Mouse (Mus musculus) frontal cortex, postnatal 36 days (tissue): ENCODE measurements at regions not wholly inside any gene's neighbourhood (a gene's known extent, or its start where the extent isn't known, plus 50 kb on each side); places are given as distances from the start of the nearest gene placed in this dataset.

Experiments used
- DNase-seq, 2 experiments: peaks; one replicate each; pipeline ENCODE4 v3.0.0; 2022; ENCODE audit warnings: low spot score in 2 of 2

DNA sequence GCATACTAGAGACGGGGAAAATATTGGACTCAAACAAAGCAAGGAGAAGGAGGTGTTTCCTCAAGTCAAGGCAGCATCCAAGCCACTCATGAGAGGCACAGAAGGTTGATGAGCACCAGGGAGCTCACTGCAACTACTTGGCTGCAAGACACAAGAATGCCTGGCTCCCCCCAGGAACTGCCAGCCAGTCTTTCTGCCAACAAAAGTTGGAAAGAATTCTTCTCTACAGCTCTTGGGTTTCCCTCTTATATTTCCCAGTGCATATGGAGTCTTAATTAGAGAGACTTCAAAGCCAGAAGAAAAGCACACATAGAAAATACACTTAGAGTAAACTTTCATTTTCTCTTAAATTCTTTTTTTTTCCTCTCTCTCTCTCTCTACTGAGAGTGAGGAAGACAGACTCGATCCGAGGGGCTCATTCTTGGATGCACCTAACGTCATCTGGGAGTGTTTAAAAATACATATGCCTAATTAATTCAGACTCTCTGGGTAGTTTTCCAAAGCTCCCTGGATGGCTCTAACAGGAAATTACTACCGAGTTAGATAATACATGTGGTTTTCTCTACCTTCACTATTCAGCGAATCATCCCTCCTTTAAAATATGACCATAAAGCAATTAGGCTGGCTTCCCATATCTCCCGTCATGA, 222.7 kb downstream of the Fam84b start:
- DNase-seq = peak; percentile 16 to 43

DNA sequence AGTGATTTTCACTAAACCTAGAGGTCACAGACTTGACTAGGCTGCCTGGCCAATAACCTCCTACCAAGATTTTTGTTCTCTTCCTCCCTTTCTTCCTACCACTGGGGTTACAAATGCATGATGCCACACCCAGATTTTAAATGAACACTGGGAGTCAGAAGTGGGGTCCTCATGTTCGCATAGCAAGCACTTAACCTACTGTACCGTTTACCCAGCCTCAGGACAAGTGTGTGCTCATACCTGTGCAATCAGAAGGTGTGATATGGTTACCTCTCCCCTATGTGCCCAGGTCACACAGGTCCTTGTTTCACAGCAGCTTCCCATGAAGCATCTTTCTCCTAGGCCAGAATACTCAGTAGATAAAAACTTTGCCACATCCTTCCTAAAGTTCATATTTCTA, 234.8 kb downstream of the Fam84b start:
- DNase-seq = no peak

- no peak for DNase-seq
These were observed 236.2 kb downstream of the Fam84b start for GRCm38 (mm10) chr15:60617371-60617770.

GRCm38 (mm10) chr15:60601885-60602284, 251.7 kb downstream of the Fam84b start:
- no peak for DNase-seq

DNA sequence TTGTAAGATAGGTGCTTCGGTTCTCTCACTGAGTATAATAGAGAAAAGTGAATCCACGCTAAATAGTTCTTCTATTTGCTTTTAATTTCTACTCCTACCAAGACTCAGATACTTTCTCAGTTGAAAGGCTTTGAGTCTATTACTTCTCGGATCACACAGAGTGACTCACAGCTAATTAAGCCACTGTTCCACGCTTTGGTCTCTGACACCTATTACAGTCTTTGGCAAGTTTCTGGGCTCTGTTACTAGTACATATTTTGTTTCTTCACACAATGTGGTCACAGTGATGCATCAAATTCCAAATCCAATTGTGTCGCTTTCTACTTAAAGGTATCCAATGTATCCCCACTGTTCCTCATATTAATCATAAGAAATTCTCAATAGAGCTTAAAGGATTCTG, 276.5 kb downstream of the Fam84b start:
- no peak for DNase-seq

DNA sequence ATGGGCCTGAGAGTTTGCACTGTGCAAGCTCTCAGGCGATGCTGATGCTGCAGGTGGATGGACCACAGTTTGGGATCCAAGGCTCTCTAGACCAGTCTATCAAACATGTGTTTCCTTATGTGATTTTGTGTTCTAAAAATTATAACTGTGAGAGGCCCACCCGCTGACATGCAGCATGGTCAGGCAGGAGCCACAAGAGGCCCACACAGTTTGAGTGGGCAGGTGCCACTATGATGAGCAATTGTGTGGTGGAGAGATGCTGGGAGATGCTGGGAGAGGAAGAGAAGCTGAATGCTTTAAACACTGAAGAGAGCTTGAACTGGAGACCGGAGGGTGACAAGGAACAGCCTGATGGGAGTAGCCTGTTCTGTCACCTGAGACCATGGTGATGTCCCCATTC, 287.3 kb downstream of the Fam84b start:
- DNase-seq = peak; percentile 9 to 13

DNA sequence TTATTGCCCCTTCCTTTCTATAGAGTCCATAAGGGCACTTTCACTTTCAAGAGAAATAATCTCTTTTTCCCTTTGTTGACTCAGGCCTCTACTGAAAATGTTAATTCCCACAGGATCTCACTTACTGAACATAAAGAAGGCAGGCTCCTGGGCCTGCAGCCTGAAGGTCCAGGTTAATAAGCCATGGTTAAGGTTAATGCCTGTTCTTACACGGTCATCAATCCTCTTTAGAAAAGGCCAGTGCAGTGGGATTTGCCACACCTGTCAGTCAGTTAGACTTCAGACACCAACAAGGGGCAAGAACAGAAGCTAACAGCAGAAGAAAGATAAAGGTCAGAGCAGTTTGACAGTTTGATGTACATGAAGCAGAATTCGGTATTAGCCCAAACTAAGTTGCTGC, 288.6 kb downstream of the Fam84b start:
- no peak for DNase-seq

GRCm38 (mm10) chr15:60560641-60561040, 292.9 kb downstream of the Fam84b start:
- DNase-seq = no peak

DNA sequence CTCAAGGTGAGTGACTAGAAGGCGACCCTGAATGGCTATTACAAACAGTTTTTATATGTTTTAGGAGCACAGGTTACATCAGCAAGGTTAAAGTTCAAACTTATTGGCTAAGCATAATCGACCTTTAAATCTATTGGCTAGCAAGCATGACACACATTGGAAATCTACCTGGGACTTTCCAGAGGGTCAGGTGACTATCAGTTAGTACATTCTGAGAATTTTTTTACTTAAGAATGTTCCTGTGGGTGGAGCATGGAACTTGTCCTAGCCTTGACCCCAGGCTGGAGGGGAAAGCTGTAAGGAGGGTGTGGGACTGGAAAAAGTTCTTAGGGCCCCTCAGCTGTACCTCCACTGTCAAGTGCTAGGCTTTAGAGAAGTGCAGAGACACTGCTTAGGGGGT, 297.9 kb downstream of the Fam84b start:
- no peak for DNase-seq

GRCm38 (mm10) chr15:60554587-60554986, 299.0 kb downstream of the Fam84b start:
- no peak for DNase-seq

- DNase-seq = no peak
These were observed 305.5 kb downstream of the Fam84b start for GRCm38 (mm10) chr15:60548045-60548444.

DNA sequence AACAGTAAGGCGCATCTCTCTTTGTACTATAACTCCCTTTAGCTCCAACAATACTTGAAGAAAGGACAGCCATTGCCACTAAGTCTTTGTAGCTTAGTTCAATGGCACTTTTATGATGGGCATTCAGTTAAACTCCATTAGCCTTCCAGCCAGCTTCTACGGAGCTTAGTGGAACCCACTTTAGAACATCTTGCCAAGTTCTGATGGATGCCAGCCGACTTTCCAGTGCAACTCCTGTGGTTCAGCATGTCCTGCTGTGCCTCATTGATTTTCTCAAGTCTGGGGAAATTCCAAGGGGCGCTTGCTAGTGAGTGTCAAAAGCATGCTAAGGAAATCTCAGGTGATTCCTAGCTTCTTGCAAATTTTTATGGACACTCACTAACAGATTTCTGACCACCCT, 316.4 kb downstream of the Fam84b start:
- DNase-seq = no peak

DNA sequence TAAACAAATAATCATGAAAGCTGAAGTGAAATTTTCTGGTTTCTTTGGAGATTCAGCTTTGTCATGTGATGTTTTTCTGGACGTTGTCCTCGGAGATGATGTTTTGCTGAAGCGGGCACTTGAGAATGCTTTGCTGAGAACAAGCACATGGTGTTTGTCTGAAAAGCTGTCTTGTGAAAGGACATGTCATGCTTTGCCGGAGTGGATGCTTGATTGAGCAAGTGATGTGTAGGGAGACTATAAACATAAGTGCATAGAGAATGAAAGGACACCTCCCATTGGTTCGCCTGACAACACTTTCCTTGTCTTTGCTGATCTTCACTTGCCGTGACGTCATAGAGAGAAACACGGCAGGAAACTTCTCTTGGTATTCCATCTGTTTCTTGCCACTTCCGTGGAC, 318.9 kb downstream of the Fam84b start:
- no peak for DNase-seq

GRCm38 (mm10) chr15:60516810-60517209, 336.8 kb downstream of the Fam84b start:
- DNase-seq = no peak

DNA sequence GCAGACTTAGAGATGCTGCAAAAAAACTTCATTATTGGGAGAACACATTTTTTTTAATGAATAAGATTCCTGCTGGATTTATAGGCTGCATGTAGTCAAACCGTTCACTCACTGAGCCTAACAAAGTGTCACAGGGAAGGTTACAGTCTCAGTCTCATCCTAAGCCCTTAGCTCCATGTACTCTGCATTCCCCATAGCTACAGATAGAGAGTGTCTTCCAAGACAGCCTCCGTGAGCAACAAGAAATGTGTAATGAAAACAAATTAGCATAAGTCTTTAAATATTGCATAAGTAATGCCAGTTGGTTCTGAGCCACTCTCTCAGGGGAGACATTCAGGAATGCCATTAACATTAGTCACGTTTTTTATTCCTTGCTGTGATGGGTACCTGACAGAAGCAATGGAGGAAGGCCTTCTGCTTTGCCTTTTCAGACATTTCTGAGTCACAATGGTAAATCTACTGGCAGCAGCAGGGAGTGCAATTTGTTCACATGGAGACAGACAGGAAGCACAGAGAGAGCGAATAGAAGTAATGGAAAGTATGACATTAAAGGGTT, 376.7 kb downstream of the Fam84b start:
- peak; percentile 1 for DNase-seq

DNA sequence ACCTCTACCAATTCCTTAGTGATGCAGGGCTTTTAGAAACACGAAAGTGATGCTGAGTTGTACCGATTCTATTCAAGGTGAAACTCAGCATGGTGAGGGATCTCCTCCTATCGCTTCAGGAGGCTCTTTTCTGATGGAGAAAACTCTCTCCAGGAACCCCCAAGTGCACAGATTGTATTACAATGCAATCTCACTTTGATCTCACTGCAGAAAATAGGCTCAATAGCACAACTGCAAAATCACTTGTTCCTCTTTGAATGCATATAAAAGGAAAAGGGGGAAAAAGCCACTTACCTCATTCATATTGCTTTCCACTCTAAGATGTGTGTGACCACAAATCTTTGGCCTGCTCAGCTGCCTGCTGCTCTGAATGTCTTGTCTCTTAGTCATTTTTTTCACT, 378.5 kb downstream of the Fam84b start:
- no peak for DNase-seq

- no peak for DNase-seq
These were observed 415.5 kb upstream of the 4933412E24Rik start for GRCm38 (mm10) chr15:60431916-60432315.

- DNase-seq = peak; percentile 23 to 73
These were observed 402.7 kb upstream of the 4933412E24Rik start for GRCm38 (mm10) chr15:60419081-60419480.

GRCm38 (mm10) chr15:60392267-60392666, 375.9 kb upstream of the 4933412E24Rik start:
- no peak for DNase-seq

DNA sequence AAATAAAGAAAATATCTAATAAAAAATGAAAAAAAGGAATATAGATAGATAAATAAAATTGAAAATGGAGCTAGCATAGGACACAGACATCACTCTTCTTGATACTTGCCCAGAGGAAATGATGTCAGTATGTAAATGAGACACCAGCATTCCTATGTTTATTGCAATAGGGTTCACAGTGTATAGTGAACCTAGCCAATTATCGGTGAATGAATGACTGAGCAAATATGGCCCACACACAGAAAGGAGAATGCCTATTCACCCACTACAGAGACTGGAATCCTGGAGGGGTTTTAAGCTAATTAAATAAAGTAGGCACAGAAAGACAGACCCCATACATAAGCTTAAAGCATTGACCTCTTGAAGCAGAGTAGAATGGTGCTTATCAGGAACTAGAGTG, 373.9 kb upstream of the 4933412E24Rik start:
- DNase-seq = no peak

- no peak for DNase-seq
These were observed 371.5 kb upstream of the 4933412E24Rik start for GRCm38 (mm10) chr15:60387962-60388361.
